Mouse (Mus musculus): ENCODE results near the gene Trappc2l.

The Trappc2l gene

DNA sequence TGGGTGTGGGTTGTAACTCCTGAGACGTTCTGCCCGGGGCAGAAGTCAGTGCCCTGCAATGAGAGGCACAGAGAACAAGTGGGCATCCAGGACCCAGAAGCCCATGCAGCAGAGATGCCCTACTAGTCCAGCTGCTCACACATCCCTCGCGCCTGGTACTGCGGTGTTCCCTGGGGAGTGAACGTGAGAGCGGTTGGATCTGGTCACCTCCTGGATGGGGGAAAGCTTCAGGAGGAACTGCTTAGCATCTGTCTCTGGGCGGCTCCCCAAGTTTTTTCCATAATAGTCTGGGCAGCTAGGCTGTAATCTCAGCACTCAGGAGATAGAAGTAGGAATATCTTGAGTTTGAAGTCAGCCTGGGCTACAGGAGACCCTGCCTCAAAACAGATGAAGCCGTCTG lies 26.5 kb upstream of the Trappc2l start:
- no peak for DNase-seq

- no peak for DNase-seq
These were observed 26.0 kb upstream of the Trappc2l start for GRCm38 (mm10) chr8:122585411-122585891.

- no peak for DNase-seq
These were observed 25.3 kb upstream of the Trappc2l start for GRCm38 (mm10) chr8:122586171-122586570.

DNA sequence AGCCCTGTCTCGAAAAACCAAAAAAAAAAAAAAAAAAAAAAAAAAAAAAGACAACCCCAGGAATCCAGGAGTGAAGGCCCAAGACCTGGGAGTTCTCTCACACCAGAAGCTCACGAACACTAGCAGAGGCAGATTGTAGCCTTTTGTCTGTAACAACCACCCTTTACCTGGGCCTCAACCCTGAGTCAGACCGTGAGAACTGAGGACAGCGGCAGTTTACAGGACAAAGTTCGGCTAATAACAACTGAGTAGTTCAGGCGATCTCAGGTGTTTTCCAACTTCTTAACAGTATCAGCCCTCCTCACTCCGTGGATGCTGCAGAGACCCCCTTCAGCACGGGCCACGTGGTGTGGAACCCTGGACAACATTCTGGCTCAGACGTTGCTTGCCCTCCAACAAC lies 24.7 kb upstream of the Trappc2l start:
- DNase-seq, result no peak

- no peak for DNase-seq
These were observed 18.2 kb upstream of the Trappc2l start for GRCm38 (mm10) chr8:122593240-122593639.

- no peak for DNase-seq
These were observed 17.5 kb upstream of the Trappc2l start for GRCm38 (mm10) chr8:122593783-122594507.

- DNase-seq, result no peak
These were observed 15.4 kb upstream of the Trappc2l start for GRCm38 (mm10) chr8:122596031-122596430.

DNA sequence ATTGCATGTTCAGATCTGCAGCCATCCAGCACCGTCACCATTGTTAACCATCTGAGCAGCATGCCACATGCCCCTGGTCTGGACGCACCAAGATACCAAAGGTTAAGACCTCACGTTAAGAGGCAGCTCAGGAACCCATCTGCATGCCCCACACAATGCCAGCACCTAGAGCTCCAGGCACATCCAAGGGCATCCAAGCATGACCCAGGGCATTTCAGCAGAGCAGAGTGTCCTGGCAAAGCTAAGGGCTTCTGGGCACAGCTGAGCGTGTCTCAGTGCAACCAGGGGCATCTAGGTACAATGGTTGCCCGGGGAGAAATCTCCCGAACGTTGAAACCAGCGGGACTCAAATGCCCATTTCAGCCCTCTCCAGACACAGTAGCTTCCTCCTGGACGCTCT lies 10.8 kb upstream of the Trappc2l start:
- no peak for DNase-seq

GRCm38 (mm10) chr8:122604640-122605039 lies 6.8 kb upstream of the Trappc2l start:
- no peak for DNase-seq

GRCm38 (mm10) chr8:122605367-122605766 lies 6.1 kb upstream of the Trappc2l start:
- DNase-seq, result no peak

GRCm38 (mm10) chr8:122606810-122607209 lies 4.6 kb upstream of the Trappc2l start:
- DNase-seq, result no peak

DNA sequence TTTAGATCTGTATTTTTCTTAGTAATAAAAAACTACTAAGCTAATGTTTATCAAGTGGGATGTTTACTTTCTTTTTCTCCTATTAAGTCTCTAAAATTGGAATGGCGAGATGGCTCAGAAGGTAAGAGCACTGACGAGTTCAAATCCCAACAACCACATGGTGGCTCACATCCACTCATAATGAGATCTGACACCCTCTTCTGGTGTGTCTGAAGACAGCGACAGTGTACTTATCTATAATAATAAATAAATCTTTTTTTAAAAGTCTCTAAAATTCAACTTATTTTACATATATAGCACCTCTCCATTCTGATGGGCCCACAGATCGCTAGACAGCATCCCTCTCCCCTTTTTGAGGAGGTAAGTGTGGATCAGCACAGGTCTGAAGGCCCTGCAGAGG lies 1.2 kb upstream of the Trappc2l start:
- no peak for DNase-seq

- no peak for DNase-seq
These were observed 695 bp upstream of the Trappc2l start for GRCm38 (mm10) chr8:122610612-122611277.

DNA sequence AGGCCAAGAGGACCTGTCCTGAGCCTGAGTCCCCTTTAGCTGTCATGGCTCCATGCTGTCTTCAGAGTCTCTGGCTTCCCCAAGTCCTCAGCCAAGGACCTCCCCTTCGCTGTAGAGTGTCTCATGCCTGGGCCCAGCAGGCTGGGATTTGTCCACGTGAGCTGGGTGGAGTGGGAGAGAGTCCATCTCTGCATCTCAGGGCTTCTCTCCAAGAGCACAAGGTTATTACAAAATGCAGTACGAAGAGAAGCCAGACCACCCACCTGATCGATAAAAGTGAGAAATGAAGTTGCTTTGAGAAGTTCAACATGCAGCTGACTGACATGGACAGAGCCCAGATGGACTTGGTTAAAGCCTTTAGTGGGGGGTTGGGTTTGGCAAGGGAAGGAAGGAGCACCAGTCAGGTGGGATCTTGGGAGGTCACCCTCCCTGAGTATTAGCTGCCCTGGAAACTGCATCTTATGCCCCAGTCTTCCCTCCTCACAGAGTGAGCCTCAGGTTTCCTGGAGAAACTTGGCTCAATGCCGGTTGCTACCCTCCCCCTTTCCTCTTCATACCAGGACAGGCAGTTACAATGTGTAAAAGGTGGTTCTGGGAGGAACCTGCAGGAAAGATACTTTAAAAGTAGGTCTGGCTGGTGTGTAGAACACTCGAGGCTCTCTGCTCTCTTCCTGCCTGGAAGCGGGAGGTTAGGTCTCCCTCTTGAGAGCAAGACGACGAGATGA lies 4.9 kb downstream of the Trappc2l start:
- DNase-seq, result no peak

DNA sequence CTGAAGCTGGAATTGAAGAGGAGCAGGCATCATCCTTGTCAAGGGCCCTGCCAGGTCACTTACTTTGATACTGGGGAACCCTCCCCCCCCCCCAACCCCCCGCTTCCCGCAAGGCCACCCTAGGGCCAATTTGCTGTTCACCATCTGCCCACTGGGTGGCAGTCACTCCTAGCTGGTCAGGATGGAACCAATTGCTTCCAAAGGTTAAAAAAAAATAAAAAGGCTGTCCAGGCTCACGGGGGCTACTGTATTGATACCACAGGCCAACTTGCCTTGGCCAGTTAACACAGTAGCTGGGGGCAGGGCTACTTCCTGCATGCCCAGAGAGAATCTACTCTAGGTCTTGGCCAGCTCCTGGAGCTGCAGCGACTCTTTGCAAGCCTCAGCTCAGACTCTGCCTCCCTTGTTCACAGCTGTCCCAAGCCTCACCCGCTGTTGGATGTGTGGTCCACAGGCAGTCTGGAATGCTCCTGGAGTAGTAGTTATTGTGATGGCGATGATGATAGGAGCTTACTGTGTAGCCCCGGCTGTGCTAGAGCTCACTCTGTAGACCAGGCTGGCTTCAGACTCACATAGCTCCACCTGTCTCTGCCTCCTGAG lies 6.6 kb downstream of the Trappc2l start:
- peak; percentile 92 for DNase-seq

- no peak for DNase-seq
These were observed 7.4 kb downstream of the Trappc2l start for GRCm38 (mm10) chr8:122618660-122619378.

GRCm38 (mm10) chr8:122620446-122620845 lies 9.0 kb downstream of the Trappc2l start:
- DNase-seq, result no peak

- no peak for DNase-seq
These were observed 11.3 kb downstream of the Trappc2l start, which contains the start of gene Pabpn1l for GRCm38 (mm10) chr8:122622727-122623126. Pabpn1l (minus strand) TSS chr8:122622739.

DNA sequence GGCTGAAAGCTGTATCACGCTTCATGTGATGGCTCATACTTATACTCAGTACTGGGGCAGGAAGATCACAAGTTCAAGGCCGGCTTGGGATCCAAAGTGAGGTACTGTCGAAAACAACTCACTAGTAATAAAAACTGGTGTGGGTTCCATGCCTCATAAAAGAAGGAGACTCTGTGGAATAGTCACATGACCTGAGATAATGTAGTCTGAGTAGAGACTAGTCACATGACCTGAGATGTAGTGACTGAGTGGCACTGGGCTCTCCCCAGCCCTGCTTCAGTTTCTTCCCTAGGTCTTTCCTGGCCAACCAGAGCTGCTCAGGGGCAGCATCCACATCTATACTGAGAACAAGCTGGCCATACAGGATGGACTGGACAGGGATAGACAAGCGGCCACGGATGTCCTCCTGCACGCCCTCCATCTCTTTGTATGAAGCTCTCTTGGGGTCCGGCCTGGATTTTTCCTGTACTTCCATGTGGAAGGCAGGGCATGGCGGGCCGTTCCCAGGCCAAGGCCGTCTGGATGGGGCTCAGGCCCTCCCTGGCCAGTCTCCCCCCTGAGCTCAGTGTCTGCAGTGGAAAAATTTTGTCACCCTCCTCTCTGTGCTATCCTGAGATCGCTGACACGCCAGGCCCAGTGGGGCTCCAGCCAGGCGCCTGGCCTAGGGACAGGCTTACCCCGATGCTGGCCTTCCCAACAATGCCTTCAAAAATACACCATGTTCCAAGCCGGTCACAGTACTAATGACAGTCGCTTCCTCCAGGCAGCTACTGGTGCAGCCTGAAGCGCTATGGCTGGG lies 12.6 kb downstream of the Trappc2l start:
- DNase-seq, result no peak

DNA sequence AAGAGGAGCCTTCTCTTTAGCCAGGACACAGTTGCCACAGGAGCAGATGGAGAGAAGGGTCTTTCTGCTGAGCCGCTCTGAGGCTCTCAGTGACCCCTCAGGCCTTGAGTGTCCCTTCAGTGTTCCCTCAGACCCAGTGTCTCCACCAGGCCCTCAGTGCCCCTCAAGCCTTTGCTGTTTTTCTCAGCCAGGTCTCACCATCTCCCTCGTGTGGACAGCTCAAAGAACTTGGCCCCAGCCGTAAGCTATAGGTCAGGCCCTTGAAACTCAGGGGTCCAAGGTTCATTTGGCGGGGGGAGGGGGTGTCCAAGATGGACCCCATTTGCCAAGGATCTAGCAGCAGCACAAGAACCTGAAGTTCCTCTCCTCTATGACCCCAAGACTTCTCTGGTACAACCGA lies 13.2 kb downstream of the Trappc2l start:
- DNase-seq, result no peak

- no peak for DNase-seq
These were observed 14.4 kb downstream of the Trappc2l start for GRCm38 (mm10) chr8:122625811-122626210.

DNA sequence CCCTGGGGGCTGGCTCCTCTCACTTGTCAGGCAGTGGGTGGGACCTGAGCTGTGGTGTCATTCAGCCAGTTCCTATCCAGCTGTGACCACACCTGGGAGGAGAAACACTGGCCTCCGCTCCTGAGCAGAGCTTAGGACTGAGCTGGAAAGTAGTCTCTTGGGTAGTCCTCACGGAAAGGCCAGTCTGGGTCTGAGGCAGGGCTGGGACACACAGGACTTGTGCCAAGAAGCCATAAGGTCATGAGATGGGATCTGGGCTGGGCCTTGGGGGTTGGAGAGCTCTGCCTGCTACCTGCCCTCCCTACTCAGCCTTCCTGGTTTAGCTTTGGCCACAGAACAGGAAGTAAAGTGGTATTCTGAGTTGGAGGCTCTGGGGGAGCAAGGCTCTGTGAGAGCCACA lies 15.5 kb downstream of the Trappc2l start:
- no peak for DNase-seq
